Mouse (Mus musculus) MEL (cell line): ENCODE measurements around the gene Bahcc1.

Source experiments
- CHD2 ChIP-seq: IDR thresholded peaks from 2 replicates; pipeline ENCODE4 v1.6.1; 2011; ENCODE audit warnings: low read length, improper control_type of control experiment
- CTCF ChIP-seq, 3 experiments: IDR thresholded peaks in 2 of 3; conservative IDR thresholded peaks in 1 of 3; 2 replicates each; pipeline ENCODE4 v1.5.1; 2011 to 2012; ENCODE audit warnings: low read length in 3 of 3, low read depth in 2 of 3, mild to moderate bottlenecking in 2 of 3, improper control_type of control experiment in 1 of 3, inconsistent platforms in 1 of 3, mixed read lengths in 1 of 3, moderate library complexity in 1 of 3; ENCODE audit not compliant: control insufficient read depth in 1 of 3, insufficient read depth in 1 of 3, poor library complexity in 1 of 3, severe bottlenecking in 1 of 3
- MAFK ChIP-seq: IDR thresholded peaks from 2 replicates; pipeline ENCODE4 v1.6.1; 2011; ENCODE audit warnings: low read depth, mild to moderate bottlenecking, low read length, improper control_type of control experiment, borderline replicate concordance
- MAX ChIP-seq: IDR thresholded peaks from 2 replicates; pipeline ENCODE4 v1.6.1; 2011; ENCODE audit warnings: low read length, improper control_type of control experiment
- MEF2A ChIP-seq: IDR thresholded peaks from 2 replicates; pipeline ENCODE4 v1.6.1; 2014; ENCODE audit warnings: low read depth, mild to moderate bottlenecking, inconsistent platforms, low read length, improper control_type of control experiment; ENCODE audit not compliant: poor library complexity, insufficient replicate concordance, severe bottlenecking; ENCODE audit errors: extremely low read depth
- POLR2AphosphoS2 ChIP-seq: IDR thresholded peaks from 2 replicates; pipeline ENCODE4 v1.6.1; 2011; ENCODE audit warnings: low read length, improper control_type of control experiment
- TBP ChIP-seq: IDR thresholded peaks from 2 replicates; pipeline ENCODE4 v1.8.0; 2011; ENCODE audit warnings: low read depth, low read length, improper control_type of control experiment
- ZC3H11A ChIP-seq: IDR thresholded peaks from 2 replicates; pipeline ENCODE4 v1.6.1; 2012; ENCODE audit warnings: low read depth, mild to moderate bottlenecking, inconsistent platforms, low read length, improper control_type of control experiment
- ZKSCAN1 ChIP-seq: IDR thresholded peaks from 2 replicates; pipeline ENCODE4 v1.6.1; 2012; ENCODE audit warnings: low read depth, mild to moderate bottlenecking, inconsistent platforms, low read length, improper control_type of control experiment, moderate library complexity

GRCm38 (mm10) chr11:120229861-120230751, 2.6 kb upstream of the Bahcc1 start:
- TF ChIP-seq MEF2A (no peak), MAX (no peak), MAFK (no peak), ZC3H11A (no peak), CTCF (IDR thresholded peaks at IDR 0.05 in 2 of 3, conservative IDR thresholded peaks at IDR 0.05 in 1 of 3; ENCODE audit: control insufficient read depth in 1 of 3, insufficient read depth in 1 of 3, low read depth in 2 of 3, low read length in 3 of 3, poor library complexity in 1 of 3, severe bottlenecking in 1 of 3) (no peak), CHD2 (no peak), POLR2AphosphoS2 (no peak), ZKSCAN1 (no peak), TBP (no peak)
